Mouse (Mus musculus): ENCODE results near the gene Fggy.

Fggy gene

GRCm38 (mm10) chr4:95590878-95591277 is 33.6 kb downstream of the Fggy start:
- in situ Hi-C loops (cut with MboI, MseI), result no loop called here

GRCm38 (mm10) chr4:95597208-95597607 is 39.9 kb downstream of the Fggy start:
- in situ Hi-C loops (cut with MboI, MseI), result no loop called here

- in situ Hi-C loops (cut with MboI, MseI), result no loop called here
These were observed 44.5 kb downstream of the Fggy start for GRCm38 (mm10) chr4:95601776-95602175.

GRCm38 (mm10) chr4:95603254-95603653 is 45.9 kb downstream of the Fggy start:
- in situ Hi-C loops (cut with MboI, MseI), result no loop called here

DNA sequence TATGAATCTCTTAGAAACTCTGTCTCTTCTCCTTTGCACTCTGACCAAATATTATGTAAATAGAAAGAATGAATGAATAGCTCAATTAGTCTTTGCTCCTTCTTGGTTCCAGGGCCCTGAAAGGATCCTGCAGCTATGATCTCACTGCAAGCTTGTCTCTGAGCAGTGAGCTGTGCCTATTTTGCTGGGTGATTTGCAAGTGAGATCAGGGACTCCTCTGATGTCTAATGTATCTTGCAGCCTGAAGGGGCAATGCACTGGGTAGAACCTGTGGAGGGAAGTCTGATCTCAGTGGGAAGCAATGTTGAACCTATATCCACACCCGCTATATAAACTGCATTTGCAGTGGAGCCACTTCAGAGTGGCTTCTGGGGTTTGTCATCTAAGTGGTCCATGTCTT is 53.4 kb downstream of the Fggy start:
- in situ Hi-C loops (cut with MboI, MseI), result no loop called here

DNA sequence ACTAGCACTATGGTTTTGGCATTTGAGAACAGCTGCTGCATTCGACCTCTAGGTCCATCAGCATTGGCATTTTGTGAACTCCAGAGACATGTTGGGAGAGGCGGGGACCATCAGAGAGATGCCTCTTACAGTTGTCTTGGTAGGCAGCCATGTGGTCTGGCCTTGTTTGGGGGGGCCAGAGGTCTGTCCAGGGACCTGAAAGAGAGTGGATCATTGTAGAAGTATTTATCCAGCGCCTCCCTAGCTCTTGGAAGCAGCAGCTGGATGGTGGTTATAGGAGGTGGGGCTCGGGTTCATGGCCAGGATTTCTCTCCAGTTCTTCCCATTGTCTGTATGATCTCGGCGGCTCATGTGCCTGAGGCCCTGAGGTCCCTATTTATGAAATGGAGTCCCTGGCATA is 54.1 kb downstream of the Fggy start:
- in situ Hi-C loops (cut with MboI, MseI), result no loop called here

DNA sequence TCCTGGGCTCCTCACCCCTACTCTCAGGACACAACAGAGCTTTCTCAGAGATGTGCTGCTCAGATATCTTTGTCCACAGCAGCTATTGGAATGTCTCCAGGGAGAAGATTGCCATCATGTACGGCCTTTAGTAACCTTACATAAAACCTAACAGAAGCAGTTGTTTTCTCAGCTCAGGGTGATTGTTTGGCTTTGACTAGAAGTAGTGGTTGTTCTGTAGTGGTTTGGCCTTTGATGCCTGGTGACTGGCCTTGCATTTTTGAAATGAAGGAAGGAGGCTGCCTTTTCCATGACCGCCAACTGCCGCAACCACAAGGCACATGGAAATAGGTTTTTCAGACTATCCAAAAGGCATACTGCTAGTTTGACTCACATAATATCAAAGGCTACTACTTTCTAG is 63.7 kb downstream of the Fggy start:
- in situ Hi-C loops (cut with MboI, MseI), result no loop called here

GRCm38 (mm10) chr4:95624696-95625095 is 67.4 kb downstream of the Fggy start:
- in situ Hi-C loops (cut with MboI, MseI), result no loop called here

DNA sequence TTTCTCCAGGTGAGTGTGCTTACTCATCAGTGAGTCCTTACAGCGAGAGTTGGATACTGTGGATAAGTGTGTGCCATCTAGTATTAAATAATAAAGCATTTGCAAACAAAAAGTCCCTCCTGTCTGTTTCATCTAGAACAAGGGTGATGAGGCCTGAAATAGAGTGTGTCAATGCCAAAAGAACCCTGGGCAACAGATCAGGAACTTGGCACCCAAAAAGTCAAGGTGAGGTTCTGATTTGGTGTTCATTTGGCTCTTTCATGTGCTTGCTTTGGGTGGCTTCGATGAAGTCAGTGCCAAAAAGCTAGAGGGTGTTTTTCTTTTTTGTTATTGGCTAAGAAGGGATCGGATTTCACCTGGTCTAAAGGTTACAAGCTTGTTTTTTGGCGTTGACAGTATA is 68.3 kb downstream of the Fggy start:
- in situ Hi-C loops (cut with MboI, MseI), result no loop called here

GRCm38 (mm10) chr4:95626186-95626585 is 68.9 kb downstream of the Fggy start:
- in situ Hi-C loops (cut with MboI, MseI), result no loop called here

GRCm38 (mm10) chr4:95634903-95635302 is 77.6 kb downstream of the Fggy start:
- in situ Hi-C loops (cut with MboI, MseI), result no loop called here

- in situ Hi-C loops (cut with MboI, MseI), result no loop called here
These were observed 79.8 kb downstream of the Fggy start for GRCm38 (mm10) chr4:95636937-95637749.

GRCm38 (mm10) chr4:95638063-95638462 is 80.8 kb downstream of the Fggy start:
- in situ Hi-C loops (cut with MboI, MseI), result no loop called here

- in situ Hi-C loops (cut with MboI, MseI), result no loop called here
These were observed 83.5 kb downstream of the Fggy start for GRCm38 (mm10) chr4:95640831-95641230.

DNA sequence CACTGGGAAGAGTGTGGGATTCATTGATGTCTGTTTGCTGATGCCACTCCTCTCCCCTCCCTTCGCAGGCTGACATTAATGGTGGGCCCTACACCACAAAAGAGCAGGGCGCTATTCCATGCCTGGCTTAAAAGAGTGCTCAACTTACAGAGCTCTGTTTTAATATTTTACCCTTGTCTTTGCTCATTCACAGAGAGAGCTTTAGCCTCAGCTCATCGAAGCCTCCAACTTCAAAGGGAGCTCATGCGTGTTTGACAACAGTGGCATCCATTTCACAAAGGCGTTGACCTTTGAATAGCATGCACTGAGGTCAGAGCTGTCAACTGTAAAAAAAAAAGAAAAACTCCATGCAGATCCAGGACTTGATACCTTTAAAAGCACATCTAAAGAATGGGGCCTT is 86.7 kb downstream of the Fggy start:
- in situ Hi-C loops (cut with MboI, MseI), result no loop called here

- in situ Hi-C loops (cut with MboI, MseI), result no loop called here
These were observed 91.7 kb downstream of the Fggy start for GRCm38 (mm10) chr4:95648801-95649551.

DNA sequence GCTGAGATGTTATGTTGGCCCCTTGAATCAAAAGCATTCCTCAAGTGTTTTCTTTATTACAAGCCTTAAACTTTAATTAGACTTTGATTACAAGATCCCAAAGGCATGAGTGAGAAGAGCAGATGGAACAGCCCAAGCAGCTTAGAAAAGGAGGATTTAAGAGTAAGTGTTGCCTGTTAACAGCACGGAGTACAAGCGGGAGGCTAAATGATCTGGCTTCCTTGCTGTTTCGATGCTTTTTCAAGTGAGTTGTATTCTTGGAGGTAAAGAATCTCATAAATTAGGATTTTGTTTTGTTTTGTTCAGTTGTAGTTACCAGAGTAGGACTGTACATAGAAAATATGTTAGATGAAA is 92.2 kb downstream of the Fggy start:
- in situ Hi-C loops (cut with MboI, MseI), result no loop called here

GRCm38 (mm10) chr4:95649980-95650379 is 92.7 kb downstream of the Fggy start:
- in situ Hi-C loops (cut with MboI, MseI), result no loop called here

DNA sequence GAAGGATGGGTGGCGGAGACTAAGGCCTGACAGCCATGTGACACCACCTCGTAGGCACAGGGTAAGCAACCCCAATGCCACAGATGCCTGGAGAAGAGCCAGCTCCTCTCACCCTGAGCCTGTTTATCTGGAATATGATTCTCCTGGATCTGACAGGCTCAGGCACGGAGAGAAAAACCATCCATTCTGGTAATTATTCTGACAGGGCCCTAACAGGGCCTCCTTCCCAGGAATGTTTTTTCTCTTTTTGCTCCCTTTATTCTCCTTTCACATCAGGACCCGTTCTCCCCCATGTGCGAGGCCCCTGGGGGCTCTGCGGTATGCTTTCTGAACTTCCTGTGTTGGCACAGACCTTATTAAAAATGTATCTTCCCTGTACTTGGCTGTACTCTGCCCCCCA is 94.7 kb downstream of the Fggy start:
- in situ Hi-C loops (cut with MboI, MseI), result no loop called here

- in situ Hi-C loops (cut with MboI, MseI), result no loop called here
These were observed 96.1 kb downstream of the Fggy start for GRCm38 (mm10) chr4:95653296-95653912.

GRCm38 (mm10) chr4:95653913-95654301 is 96.6 kb downstream of the Fggy start:
- in situ Hi-C loops (cut with MboI, MseI), result no loop called here

DNA sequence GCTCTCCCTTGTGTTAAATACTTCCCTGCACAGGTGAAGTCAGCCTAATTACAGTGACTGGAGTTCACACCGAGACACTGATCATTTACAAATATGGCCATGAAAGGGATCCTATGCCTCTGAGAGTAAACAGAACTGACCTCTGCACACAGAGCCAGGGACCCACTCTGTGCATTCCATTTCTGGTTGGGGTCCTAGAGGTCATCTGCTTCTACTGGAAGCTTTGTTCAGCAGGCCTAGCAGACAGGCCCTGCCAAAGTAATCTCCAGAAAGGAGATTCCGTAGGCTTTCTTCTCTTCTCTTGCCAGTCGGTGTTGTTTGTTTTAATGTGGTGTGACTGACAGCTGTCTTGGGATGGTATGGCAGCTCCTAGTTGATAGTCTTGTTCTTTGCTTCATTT is 101.7 kb downstream of the Fggy start:
- in situ Hi-C loops (cut with MboI, MseI), result no loop called here

- in situ Hi-C loops (cut with MboI, MseI), result no loop called here
These were observed 106.3 kb downstream of the Fggy start for GRCm38 (mm10) chr4:95663596-95663995.

Data from T-helper 17 cell (primary cell).